Mouse (Mus musculus) liver, embryonic 14.5 days (tissue): Measurements from ENCODE around the gene Med12l. TPM values are rescaled to one million over a fixed set of nuclear protein-coding genes. Genes with fewer than 3 reads are reported as not detected.

Experiments used
- ATAC-seq: fragments of 200-750 bp; cut with Nextera tagmentation; 2 replicates; pipeline ENCODE4 v1.8.0; 2017; ENCODE audit warnings: moderate number of reproducible peaks, mild to moderate bottlenecking, moderate library complexity; ENCODE audit not compliant: insufficient read depth
- DNase-seq, 3 experiments: peaks; one replicate each; pipeline ENCODE4 v3.0.0-alpha.2; 2012 to 2013; ENCODE audit warnings: low read depth in 3 of 3, low spot score in 3 of 3
- H3K27ac ChIP-seq: fragments of 300-500 bp; sonication (generic); 2 replicates; pipeline ENCODE4 v1.5.1; 2014; ENCODE audit warnings: moderate library complexity, mild to moderate bottlenecking, control low read depth, inconsistent platforms
- H3K27me3 ChIP-seq: fragments of 300-500 bp; sonication (generic); 2 replicates; pipeline ENCODE4 v1.6.1; 2014; ENCODE audit warnings: mild to moderate bottlenecking, low read length, moderate library complexity; ENCODE audit not compliant: control insufficient read depth, insufficient read depth
- H3K36me3 ChIP-seq: fragments of 300-500 bp; sonication (generic); replicated peaks from 2 replicates; pipeline ENCODE4 v1.6.1; 2014; ENCODE audit warnings: low read depth; ENCODE audit not compliant: control insufficient read depth, insufficient read depth
- H3K4me1 ChIP-seq, 2 experiments: fragments of 200-500 bp in 1 of 2; fragments of 300-500 bp in 1 of 2; sonication (generic) in 1 of 2; replicated peaks; 2 replicates each; pipeline ENCODE4 v1.6.1; 2012 to 2014; ENCODE audit warnings: antibody characterized with exemption in 1 of 2, inconsistent platforms in 1 of 2, low read length in 1 of 2; ENCODE audit not compliant: control insufficient read depth in 2 of 2, insufficient read depth in 2 of 2
- H3K4me2 ChIP-seq: fragments of 300-500 bp; sonication (generic); 2 replicates; pipeline ENCODE4 v1.6.1; 2014; ENCODE audit warnings: low read depth, mild to moderate bottlenecking, control low read depth, moderate library complexity
- H3K4me3 ChIP-seq, 2 experiments: fragments of 200-500 bp in 1 of 2; fragments of 300-500 bp in 1 of 2; sonication (generic) in 1 of 2; 2 replicates each; pipeline ENCODE4 v1.5.1; 2012 to 2014; ENCODE audit warnings: low read depth in 2 of 2, low read length in 2 of 2, mild to moderate bottlenecking in 2 of 2, control low read depth in 1 of 2, inconsistent platforms in 1 of 2, moderate library complexity in 1 of 2; ENCODE audit not compliant: insufficient read depth in 1 of 2
- H3K9ac ChIP-seq: fragments of 300-500 bp; sonication (generic); replicated peaks from 2 replicates; pipeline ENCODE4 v1.6.1; 2014; ENCODE audit warnings: mild to moderate bottlenecking, control low read depth, moderate library complexity
- H3K9me3 ChIP-seq: fragments of 300-500 bp; sonication (generic); 2 replicates; pipeline ENCODE4 v1.6.1; 2016; ENCODE audit warnings: low read length, mixed read lengths; ENCODE audit not compliant: control insufficient read depth
- CTCF ChIP-seq: IDR thresholded peaks from 2 replicates; pipeline ENCODE4 v1.5.1; 2016; ENCODE audit warnings: antibody characterized with exemption, low read depth, control low read depth
- EP300 ChIP-seq: IDR thresholded peaks from 2 replicates; pipeline ENCODE4 v1.6.1; 2016; ENCODE audit warnings: antibody characterized with exemption, low read depth
- WGBS: fragments of 180-500 bp; shearing (Covaris S2); extraction: QIAGEN DNeasy Blood & Tissue Kit; methylation state at CpG from one replicate; pipeline ENCODE4 v1.1.7; 2014; ENCODE audit not compliant: insufficient replicate concordance; 5-methylcytosine and 5-hydroxymethylcytosine counted together
- polyA plus RNA-seq, 2 experiments: library from polyadenylated mRNA; depleted of rRNA in 1 of 2; stranded (reverse) in 1 of 2; unstranded in 1 of 2; fragments of >200 nt; fragmentation: Nextera tagmentation in 1 of 2; extraction: Ambion mirVana in 1 of 2; gene quantifications; 2 replicates each; pipeline versions ENCODE4 v1.2.1 to v1.2.3; 2012 to 2014

Gene Med12l
- polyA plus RNA-seq, 2 experiments, result 0.57 to 0.63 TPM

- DNase-seq, result no peak
- WGBS, result 67% methylated on average over 3 of the region's 3 CpGs
These were observed 272.6 kb downstream of the Med12l start for GRCm38 (mm10) chr3:59278254-59278533.

GRCm38 (mm10) chr3:59278620-59279019 is 273.0 kb downstream of the Med12l start:
- Histone ChIP-seq H3K4me1 (no peaks in the 10 kb centered on the region), H3K4me3 (no peak overlapping the region), H3K27ac (no peak overlapping the region), H3K36me3 (no peaks in the 10 kb centered on the region), H3K27me3 (no peaks in the 10 kb centered on the region), H3K9me3 (no peaks in the 10 kb centered on the region), H3K9ac (no peak overlapping the region), H3K4me2 (no peak overlapping the region)
- ATAC-seq (no peak), DNase-seq (no peak)
- TF ChIP-seq CTCF (no peak), EP300 (no peak)

More at GRCm38 (mm10) chr3:59278254-59278533, 272.6 kb downstream of the Med12l start:
- ATAC-seq, result no peak
- Histone ChIP-seq H3K4me3 (no peak overlapping the region), H3K9me3 (no peaks in the 10 kb centered on the region), H3K36me3 (no peaks in the 10 kb centered on the region), H3K9ac (no peak overlapping the region), H3K4me1 (no peaks in the 10 kb centered on the region), H3K27ac (no peak overlapping the region), H3K27me3 (no peaks in the 10 kb centered on the region), H3K4me2 (no peak overlapping the region)
- TF ChIP-seq EP300 (no peak), CTCF (no peak)

GRCm38 (mm10) chr3:59290551-59290950 is 284.9 kb downstream of the Med12l start:
- no peak for TF ChIP-seq CTCF
- TF ChIP-seq EP300, result no peak
- DNase-seq, result no peak

GRCm38 (mm10) chr3:59293437-59294199 is 288.0 kb downstream of the Med12l start:
- ATAC-seq, result no peak
- Histone ChIP-seq H3K4me2 (no peak overlapping the region), H3K27me3 (no peaks in the 10 kb centered on the region), H3K4me1 (no peaks in the 10 kb centered on the region), H3K36me3 (no peaks in the 10 kb centered on the region), H3K4me3 (no peak overlapping the region), H3K27ac (no peak overlapping the region), H3K9me3 (no peaks in the 10 kb centered on the region), H3K9ac (no peak overlapping the region)
- WGBS, result 55% methylated on average over 5 of the region's 5 CpGs
- no peak for TF ChIP-seq CTCF
- no peak for TF ChIP-seq EP300
- no peak for DNase-seq

More at GRCm38 (mm10) chr3:59290551-59290950, 284.9 kb downstream of the Med12l start:
- no peaks in the 10 kb centered on the region for H3K36me3 ChIP-seq
- no peak for ATAC-seq
- no peak overlapping the region for H3K9ac ChIP-seq
- H3K27me3 ChIP-seq, result no peaks in the 10 kb centered on the region
- no peak overlapping the region for H3K27ac ChIP-seq
- H3K4me2 ChIP-seq, result no peak overlapping the region
- H3K9me3 ChIP-seq, result no peaks in the 10 kb centered on the region
- H3K4me1 ChIP-seq, result no peaks in the 10 kb centered on the region
- WGBS, result 46% methylated on average over 2 of the region's 2 CpGs
- H3K4me3 ChIP-seq, result no peak overlapping the region

- Histone ChIP-seq H3K27me3 (no peaks in the 10 kb centered on the region), H3K4me2 (no peak overlapping the region), H3K9me3 (no peaks in the 10 kb centered on the region), H3K36me3 (no peaks in the 10 kb centered on the region), H3K9ac (no peak overlapping the region), H3K4me3 (no peak overlapping the region), H3K27ac (no peak overlapping the region), H3K4me1 (no peaks in the 10 kb centered on the region)
- TF ChIP-seq EP300 (no peak), CTCF (no peak)
- no peak for DNase-seq
- no peak for ATAC-seq
- WGBS, result 80% methylated on average over 16 of the region's 16 CpGs
These were observed 290.3 kb downstream of the Med12l start for GRCm38 (mm10) chr3:59295699-59296562.
